Mouse (Mus musculus): ENCODE results near the gene Ddb1. TPM values are rescaled to one million over a fixed set of nuclear protein-coding genes. Genes with fewer than 3 reads are reported as not detected.

The Ddb1 gene
- total RNA-seq, 2 experiments from 2014 or later: 272 to 288 TPM

DNA sequence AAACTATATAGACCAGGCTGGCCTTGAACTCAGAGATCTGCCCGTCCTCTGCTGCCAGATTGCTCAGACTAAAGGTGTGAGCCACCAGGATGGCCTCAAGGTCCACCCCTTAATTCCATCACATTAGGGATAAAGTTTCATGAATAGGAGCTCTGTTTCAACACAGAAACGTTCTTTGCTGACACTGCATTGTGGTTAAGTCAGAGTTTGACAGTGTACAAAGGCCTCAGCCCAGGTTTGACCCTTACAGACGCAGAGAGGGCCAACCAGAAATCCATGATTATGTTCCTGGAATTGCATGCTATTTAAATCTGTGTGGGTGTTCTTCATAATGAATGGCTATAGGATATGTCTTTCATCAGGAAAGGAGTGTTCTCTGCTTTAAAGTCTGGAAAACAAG is 14.8 kb upstream of the Ddb1 start:
- no peak for DNase-seq

DNA sequence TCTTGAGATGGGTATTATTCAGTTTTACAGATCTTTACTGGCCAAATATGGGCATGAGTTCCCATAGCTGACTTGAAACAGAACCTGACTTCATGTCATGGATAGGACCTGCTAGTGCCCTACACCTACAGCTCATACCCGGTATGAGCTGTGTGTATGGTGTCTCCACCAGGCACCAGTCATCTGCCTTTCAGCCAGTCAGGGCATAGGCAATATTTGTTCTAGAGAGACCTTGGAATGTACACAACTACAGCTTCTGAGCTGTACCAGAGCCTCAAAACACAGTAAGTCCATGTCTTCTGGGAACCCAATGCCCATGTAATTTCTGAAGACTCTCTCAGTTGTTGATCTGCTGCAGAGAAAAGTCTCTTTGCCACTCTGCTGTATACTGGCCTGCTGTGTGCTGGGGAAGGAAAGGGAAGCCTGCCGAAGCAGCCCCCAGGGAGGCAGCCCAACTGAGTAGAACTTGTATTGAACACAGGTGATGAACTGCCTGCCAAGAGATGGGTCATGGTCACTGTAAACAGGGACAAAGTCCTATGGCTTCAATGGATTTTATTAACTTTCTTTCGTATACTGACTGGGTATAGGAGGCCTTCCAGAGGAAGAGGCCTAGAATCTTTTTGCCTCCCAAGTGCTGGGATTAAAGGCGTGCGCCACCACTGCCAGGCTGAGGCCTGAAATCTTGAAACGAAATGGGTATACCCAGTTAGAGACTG is 13.3 kb upstream of the Ddb1 start:
- no peak for DNase-seq

DNA sequence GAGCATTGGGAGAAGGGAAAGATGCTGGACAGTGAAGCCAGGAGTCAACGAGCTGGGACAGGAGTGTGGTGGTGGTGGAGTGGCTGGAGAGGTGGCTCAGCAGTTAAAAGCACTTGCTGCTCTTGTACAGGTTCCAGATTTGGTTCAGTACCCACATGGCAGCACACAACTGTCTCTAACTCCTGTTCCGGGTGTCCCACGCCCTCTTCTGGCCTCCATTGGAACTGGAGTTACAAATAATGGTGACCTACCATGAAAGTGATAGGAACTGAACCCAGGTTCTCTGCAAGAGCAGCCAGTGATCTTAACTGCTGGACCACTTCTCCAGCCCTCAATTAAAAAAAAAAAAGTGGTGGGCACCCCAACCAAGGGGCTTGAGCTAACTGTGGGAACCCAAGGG is 6.9 kb upstream of the Ddb1 start:
- peak; percentile 30 to 33 for DNase-seq

DNA sequence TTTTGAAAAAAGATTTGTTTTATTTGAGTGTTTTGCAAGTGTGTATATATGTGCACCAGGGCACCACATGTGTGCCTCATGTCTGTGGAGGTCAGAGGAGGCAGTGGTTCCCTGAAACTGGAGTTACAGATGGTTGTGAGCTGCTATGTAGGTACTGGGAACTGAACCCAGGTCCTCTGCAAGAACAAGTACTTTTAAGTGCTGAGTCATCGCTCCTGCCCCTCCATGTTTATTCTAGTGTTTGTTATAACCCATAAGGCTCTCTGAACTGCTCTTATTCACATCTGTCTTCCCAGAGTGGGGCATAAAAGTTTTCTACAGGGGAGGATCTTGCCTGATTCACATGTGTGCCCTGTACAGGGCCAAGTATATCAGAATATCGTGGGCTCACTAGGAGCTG is 5.5 kb upstream of the Ddb1 start:
- DNase-seq: no peak

DNA sequence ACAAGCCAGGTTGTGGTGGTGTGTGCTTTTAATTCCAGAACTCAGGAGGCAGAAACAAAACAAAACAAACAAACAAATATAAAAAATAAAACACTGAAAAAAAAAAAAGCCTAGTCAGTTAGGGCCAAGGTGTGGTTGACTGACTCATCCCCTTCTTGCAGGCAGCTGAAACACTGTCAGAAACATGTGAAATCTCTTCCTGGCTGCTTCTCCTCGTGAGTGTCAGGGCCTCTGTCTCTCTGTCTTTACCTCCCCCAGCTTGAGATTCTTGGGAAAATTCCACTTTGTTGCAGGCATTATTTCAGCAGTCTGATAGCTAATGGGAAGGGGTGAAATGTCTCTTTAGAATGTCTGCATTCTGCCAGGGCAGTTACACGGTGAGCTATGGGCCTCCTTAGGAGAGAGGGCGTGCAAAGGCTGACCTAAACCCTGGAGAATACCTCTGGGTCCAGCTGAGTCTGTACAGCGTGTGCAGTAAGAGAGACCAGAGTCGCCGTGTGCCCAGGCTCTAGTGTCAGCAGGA is 2.8 kb upstream of the Ddb1 start:
- DNase-seq: peak in 1 of 2 experiments; percentile 20

DNA sequence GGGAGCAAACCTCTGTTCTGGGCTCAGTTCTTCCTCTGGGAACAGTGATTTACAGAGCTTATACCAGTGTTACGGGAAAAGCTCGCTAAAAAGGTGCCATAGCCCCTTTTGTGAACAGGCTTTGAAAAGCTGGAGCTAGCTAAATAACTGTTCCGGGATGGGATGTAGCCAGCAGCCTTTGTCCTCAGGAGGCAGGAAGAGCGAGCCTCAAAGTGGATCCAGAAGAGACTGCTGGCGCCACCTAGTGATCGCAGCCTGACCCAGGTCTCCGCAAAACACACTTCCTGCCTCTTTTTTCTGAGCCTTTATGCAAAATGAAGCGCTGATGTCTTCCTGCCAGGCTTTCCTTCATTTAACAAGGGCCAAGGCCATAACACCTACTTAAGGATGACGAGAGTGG is 2.3 kb upstream of the Ddb1 start:
- DNase-seq: peak; percentile 89 to 93

DNA sequence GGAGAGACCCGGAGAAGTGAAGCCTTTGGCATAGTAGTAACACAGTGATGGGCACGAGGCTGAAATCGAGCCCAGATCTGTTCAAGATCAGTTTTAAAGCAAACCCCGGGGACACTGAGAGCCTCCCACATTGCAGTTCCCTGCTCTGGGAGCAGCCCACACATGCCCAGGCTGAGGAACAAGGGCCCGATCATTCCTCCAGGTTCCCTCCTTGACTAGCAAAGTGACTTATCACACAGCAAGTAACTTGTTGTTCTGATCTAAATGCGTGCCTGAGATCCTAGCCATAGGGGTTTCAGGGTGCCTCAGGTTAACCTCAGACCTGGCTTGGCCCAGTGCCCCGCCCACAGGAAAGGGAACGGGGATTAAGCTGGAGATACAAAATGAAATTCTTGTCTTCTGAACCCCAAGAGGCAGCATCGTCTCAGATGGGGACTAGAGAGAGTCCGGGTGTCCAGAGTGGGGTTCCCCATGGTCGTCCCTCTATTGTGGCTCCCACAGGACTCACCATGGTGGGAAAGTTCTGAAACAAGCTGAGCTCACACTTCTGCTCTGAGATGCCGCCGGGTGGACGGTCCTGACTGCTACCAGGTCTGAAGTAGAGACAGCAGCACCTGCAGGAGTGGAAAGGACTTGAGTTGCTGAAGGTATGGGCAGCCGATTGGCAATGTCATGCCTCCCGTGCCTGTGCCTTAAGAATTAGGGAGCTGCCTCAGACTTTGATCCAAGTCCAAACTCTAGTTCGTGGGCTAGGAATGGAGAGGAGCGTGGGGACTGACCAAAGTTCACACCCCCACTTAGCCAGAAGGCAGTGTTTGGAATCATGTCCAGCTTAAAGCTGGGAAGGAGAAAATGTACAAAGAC is 1.2 kb upstream of the Ddb1 start:
- DNase-seq: no peak

DNA sequence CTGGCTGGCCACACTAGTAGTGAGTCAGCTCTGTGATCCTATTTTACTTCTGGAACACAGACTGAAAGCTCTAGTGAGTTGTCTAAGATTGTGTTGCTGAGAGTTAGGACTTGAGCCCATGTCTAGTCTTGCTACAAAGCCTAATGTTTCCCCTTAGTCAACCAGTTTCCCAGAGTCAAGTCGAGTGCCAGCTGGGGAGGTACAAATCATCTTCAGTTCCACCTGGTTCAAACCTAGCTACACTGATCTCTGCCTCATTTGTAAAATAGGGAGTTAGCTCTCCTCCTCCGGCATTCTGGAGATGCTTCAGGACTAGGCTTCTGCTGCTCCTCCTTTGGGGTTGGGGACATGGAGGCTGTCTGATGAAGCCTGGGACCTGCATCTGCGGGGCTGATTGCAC is 593 bp upstream of the Ddb1 start:
- DNase-seq: no peak

DNA sequence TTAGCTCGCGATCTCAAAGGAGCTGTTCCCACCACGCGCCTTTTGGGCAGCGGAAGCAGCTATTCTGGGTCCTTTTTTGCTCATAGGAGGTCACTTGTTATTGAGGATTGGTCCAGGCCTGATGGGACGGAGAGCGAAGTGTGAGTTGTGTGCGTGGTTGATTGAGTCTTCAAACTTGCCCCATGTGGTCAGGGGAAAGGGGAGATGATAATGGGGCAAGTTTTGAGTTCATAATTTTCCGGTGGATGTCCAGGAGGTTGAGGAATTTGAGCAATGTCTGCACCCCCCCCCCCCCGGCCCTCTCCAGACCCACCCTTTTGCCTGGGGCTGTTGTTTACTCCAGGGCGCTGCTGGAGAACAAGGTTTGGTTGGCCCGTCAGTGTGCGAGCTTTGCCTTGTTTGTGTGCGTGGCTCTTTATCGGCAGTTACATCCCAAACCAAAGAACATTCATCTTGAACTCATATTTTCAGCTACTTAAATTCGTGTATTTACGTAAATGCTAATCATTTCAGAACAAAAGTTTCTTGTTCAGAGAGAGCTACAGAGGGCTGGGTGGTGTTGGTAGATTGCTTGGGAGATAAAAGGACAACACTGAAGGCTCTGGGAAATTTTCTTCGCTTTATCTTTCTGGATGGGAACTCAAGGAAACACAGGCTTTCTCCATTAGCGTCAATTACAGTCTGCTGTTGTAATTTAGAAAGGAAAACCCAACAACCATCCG is 935 bp downstream of the Ddb1 start:
- no peak for DNase-seq

DNA sequence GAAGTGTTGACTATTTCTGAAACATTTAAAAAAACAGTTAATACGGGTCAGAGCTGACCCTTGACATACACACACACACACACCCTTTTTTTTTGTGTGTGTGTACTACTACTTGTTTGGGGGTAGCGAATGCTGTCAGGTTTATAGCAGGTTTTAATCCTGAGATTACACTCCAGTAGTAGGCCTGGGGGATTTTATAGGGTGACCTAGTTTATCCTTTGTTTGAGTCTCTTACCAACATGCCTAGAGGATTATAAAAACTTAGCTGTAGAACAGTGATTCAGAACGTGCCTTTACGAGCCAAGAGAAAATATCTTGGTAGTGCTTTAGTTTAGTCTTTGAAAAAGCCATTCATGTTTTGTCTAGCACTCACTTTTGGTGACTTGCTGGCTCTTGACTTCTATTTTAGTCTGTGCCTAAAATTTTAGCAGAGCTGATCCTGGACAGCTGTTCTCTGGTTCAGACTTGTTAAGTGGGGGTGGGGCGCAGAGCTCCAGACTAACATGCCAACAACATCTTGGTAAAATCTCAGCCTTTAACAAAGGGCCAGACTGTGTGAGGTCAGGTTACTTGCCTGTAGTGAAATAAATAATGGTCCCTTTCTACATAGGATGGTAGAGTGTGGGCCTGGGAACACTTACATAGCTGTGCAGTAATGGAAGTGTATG is 3.6 kb downstream of the Ddb1 start:
- no peak for DNase-seq

DNA sequence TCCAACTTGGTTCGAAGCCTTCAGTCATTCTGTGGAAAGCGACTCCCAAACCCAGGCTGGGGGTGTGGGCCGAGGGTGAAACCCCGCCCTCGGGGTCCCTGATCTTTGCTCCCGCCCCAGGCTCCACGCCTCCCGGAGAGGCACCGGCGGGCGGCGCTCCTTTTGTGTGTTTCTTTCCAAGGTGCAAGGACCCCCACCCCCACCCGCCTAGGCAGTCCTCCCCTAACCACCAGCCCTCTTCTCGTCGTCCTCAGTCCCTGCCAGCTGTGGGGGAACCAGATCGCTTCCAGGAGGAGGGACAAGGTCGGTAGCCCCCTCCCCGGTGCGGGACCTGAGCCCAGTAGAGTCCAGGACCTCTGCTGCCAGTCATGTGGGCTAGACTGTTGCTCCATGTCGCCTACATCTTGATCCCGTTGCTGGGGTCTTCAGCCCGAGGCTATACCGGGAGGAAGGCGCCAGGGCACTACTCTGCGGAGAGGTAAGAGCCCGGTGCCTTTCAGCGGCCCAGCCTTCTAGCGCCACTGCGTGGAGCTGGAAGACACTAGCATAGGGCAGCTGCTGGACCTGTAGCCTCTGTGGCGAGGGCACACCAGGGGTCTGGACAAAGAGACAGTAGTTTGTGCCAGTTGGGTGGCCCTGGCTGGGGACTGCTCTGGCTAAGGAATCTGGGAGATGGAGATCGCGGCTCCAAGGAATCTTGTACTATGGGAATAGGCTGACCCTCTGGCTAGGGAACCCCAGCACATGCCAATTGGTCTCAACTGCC is 29.2 kb downstream of the Ddb1 start, which contains the start of gene Vwce:
Vwce (plus strand) TSS at position 108 of the 766 bp plus-strand sequence.
- peak; percentile 66 to 70 for DNase-seq

DNA sequence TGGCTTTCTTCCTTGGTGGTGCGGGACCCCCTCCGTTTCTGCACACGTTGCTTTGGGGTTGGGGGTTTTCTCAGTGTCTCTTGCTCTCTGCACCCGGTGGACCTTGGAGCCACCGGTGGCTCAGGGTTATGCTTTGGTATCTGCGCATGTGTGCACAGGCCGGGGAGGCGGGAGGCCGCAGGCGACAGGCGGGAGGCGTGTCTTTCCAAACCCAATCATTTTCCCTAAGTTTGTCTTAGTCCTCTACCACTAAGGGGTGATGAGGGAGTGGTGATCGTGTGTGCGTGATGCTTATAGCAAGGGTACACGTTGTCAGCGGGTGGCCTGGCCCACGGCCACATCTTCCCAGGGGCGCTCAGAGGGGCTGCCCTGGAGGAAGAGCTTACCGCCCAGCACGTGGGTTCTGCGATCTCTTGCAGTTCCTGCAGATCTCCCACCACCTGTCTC is 29.8 kb downstream of the Ddb1 start:
- peak; percentile 76 to 81 for DNase-seq

DNA sequence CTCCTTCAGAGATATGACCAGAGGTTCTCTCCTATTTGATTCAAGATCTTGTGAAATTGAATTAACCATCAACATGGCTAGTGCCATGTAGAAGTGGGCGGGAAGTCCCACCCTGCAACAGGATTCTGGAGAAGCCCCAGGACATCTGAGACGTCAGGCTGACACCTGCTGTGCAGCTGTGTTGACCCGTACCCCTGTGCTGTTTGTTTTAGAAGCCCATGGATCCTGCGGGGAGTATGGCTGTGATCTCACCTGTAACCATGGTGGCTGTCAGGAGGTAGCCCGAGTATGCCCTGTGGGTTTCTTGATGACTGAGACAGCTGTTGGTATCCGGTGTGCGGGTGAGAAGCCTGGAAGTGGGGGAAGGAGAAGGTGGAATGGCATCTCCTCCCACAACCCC is 32.7 kb downstream of the Ddb1 start:
- DNase-seq: no peak

DNA sequence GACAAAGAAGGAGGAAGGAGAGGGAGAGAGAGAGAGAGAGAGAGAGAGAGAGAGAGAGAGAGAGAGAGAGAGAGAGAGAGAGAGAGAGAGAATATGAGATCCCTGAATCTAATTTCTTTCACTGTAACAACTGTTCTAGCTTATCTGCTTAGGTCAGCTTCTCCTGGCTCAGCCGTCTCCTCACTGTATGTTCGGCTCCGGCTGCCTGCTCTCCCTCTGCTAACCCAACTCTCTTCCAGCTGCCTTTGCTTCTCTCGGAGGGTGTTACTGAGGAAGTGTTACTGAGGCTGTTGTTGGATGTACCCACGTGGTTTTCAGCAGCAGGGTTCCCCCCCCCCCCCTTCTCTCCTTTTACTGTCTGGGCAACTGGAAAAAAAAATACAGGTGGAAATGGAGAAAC is 35.0 kb downstream of the Ddb1 start:
- no peak for DNase-seq

DNA sequence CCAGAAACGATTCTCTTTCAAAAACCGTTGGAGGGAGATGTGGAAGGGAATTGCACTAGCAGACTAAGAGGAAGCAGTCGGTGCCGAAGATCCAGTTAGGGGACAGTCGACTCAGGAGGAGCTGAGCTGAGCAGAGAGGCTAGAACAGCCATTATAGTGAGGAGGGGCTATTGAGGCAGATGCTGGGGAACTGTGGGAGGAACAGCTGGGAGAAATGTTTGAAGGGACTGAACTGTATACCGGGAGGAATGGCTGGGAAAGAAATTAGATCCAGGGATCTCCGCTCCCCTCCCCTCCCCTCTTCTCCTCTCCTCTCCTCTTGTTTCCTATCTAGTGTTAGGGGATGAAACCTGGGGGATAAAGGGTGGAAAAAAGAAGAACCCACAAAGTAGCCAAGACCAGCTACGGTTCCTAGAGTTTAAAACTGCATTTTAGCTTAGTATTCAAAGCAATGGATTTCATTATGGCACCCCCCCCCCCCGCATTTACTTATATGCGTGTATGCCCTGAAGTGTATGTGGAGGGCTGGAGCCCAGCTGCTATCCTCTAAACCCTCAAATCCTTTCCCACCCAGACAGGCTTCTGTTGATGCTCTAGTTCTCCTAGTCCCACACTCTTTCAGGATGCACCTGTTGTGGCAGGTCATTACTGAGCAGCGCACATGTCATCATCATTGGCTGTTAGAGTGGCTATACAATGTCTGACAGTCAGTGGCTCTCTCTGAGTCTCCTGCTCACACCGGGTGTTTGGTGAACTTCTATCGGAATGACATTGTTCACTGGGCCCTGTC is 35.7 kb downstream of the Ddb1 start:
- DNase-seq: no peak

DNA sequence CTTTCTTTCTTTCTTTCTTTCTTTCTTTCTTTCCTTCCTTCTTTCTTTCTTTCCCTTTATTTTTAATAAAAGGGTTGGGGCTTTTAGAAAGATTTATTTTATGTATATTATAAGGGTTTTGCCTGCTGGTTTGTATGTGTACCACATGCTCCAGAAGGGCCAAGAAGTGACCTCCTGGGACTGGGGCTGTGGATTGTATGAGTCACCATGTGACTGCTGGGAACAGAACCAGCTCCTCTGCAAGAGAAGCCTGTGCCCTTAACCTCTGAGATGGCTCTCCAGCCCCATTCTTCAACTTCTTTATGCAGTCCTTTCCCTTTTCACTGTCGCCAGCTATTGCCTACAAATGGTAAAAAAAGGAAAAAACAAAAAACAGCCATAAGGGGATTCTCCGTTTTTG is 40.5 kb downstream of the Ddb1 start:
- DNase-seq: peak; percentile 46 to 52

DNA sequence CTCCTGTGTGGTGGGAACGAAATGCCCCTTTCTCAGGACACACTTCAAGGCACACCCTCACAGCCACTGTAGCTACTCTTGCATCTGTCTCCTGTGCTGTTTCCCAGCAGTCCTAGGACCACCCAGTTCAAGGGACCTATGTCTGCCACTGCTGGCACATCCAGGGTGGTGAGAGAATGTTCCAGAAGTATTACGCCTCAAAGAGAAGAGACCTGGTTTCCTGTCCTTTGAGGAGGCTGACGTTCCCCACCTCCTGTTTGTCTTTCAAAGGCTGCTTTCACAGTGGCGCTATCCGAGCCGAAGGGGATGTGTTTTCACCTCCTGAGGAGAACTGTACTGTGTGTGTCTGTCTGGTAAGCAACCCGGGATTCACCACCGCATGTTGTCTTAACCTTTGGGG is 43.0 kb downstream of the Ddb1 start:
- DNase-seq: no peak

DNA sequence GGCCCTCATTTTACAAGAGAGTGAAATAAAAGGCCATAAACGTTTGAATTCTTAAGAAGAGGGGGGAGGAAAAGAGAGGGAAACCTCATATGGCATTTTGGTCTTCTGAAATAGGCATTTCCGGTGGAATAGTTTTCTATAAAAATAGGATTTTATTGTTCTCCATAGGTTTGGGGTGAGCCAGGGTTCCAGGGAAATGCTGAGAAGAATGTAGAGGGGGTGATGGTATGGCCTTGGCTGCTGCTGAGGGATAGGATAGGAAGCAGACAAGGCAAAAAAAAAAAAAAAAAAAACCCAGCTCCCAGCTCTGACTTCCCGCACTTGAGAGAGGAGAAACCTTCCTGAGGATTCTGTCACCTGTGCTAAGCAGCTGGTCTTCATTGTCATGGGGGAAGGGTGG is 50.9 kb downstream of the Ddb1 start:
- DNase-seq: no peak

DNA sequence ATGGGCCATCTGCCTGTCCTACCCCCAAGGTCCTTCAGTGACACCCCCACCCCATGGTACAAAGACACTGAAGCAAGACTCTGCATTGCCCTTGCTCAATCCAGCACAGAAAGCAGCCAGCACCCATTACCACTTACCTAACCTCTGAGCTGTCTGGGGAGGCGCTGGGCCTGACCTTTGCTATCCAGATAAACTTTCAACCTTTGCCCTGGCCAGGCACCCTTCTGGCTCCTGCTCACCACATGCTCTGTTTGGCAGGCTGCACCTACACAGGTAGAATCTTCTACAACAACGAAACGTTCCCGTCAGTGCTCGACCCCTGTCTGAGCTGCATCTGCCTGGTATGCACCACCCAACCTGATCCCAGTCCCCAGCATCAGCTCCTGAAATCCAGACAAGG is 52.6 kb downstream of the Ddb1 start:
- DNase-seq: peak in 1 of 2 experiments; percentile 11

DNA sequence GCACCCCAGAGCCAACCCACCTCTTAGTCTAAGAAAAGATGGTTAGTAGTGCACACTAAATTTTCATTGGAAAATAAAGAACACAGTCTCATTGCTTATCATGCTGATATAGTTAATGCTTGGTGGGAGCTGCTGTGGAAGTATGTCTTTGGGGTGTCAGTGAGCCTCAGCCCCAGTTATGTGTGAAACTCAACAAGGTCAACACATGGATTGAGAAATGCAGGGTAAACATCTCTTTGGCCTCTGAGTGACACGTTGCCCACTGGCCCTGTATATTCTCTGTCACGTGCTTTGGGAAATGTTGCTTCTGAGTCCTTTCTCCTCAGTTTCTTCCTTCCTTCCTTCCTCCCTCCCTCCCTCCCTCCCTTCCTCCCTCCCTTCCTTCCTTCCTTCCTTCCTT is 53.3 kb downstream of the Ddb1 start:
- no peak for DNase-seq
